Comparison of ENCODE assay signal across 30 mouse cellular contexts in the genomic region with DNA sequence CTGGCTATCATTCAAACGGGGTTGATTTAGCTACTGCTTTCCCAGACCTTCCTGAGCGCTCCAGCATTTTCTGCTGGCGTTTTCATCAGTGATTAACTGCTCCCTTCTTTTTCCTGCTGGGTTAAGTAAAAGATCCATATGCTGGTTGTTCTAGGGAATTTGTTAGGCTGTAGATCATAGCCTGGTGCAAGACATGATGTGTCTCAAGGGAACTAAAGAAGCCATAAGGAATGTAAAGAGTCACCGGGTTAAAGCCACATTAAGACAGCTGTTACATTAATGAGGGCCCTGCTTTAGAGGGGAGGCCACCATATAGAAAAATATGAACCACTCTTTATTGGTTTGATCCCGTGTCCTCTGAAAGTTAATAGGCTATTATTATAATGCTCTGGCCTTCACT.
DNase-seq lines count a peak whose midpoint lies in the region; ATAC-seq lines count a peak whose summit lies in the region.
"Had no signal": no experiment of that assay in that cellular context is flagged by ENCODE, and none has a peak within 500 bp of the region (broad histone marks: within the 10 kb centered on the region; RNA-seq: fewer than 3 reads in every experiment).

No protein-coding gene starts in this region.

- no peak overlapping the region for H3K4me3 ChIP-seq in kidney, embryonic 15.5 days (replicated peaks)
- no peak overlapping the region for H3K4me3 ChIP-seq in neural tube, embryonic 12.5 days
- no peak overlapping the region for H3K4me3 ChIP-seq in neural tube, embryonic 15.5 days (replicated peaks)
- no peak overlapping the region for H3K4me3 ChIP-seq in neural tube, embryonic 14.5 days (ENCODE audit: low read depth, low read length)
- H3K4me3 ChIP-seq: embryonic facial prominence, embryonic 15.5 days; forebrain, embryonic 13.5 days; heart, embryonic 10.5 days; heart, embryonic 15.5 days; hindbrain, embryonic 12.5 days; midbrain, embryonic 10.5 days had no signal

- no peaks in the 10 kb centered on the region for H3K4me1 ChIP-seq in kidney, embryonic 15.5 days
- no peaks in the 10 kb centered on the region for H3K4me1 ChIP-seq in neural tube, embryonic 12.5 days
- H3K4me1 ChIP-seq in neural tube, embryonic 15.5 days = no peaks in the 10 kb centered on the region
- H3K4me1 ChIP-seq in neural tube, embryonic 14.5 days (ENCODE audit: control insufficient read depth, insufficient read depth, low read length) = no peaks in the 10 kb centered on the region
- H3K4me1 ChIP-seq: forebrain, embryonic 13.5 days; heart, embryonic 10.5 days; heart, embryonic 15.5 days; hindbrain, embryonic 12.5 days had no signal

- no peaks in the 10 kb centered on the region; the same call in 1 of the 2 replicates for H3K9me3 ChIP-seq in kidney, embryonic 15.5 days (replicated peaks)
- H3K9me3 ChIP-seq in neural tube, embryonic 12.5 days = no peaks in the 10 kb centered on the region
- no peaks in the 10 kb centered on the region for H3K9me3 ChIP-seq in neural tube, embryonic 15.5 days (replicated peaks)
- no peaks in the 10 kb centered on the region for H3K9me3 ChIP-seq in neural tube, embryonic 14.5 days (ENCODE audit: control insufficient read depth, low read length)
- H3K9me3 ChIP-seq: embryonic facial prominence, embryonic 15.5 days; forebrain, embryonic 13.5 days; heart, embryonic 10.5 days; heart, embryonic 15.5 days; hindbrain, embryonic 12.5 days; midbrain, embryonic 10.5 days had no signal

- WGBS in kidney, embryonic 15.5 days = 28% methylated on average over 5 of the region's 5 CpGs
- WGBS in neural tube, embryonic 12.5 days = 28% methylated on average over 5 of the region's 5 CpGs
- WGBS in neural tube, embryonic 15.5 days = 16% methylated on average over 5 of the region's 5 CpGs
- WGBS in neural tube, embryonic 14.5 days = 13% methylated on average over 5 of the region's 5 CpGs

- H3K36me3 ChIP-seq in kidney, embryonic 15.5 days = no peaks in the 10 kb centered on the region
- peaks cover 6% of the 10 kb centered on the region for H3K36me3 ChIP-seq in neural tube, embryonic 12.5 days
- no peaks in the 10 kb centered on the region for H3K36me3 ChIP-seq in neural tube, embryonic 15.5 days
- H3K36me3 ChIP-seq in neural tube, embryonic 14.5 days (ENCODE audit: control insufficient read depth, insufficient read depth, low read length) = no peaks in the 10 kb centered on the region
- H3K36me3 ChIP-seq: embryonic facial prominence, embryonic 15.5 days; heart, embryonic 10.5 days; heart, embryonic 15.5 days had no signal

- no peak overlapping the region for H3K9ac ChIP-seq in kidney, embryonic 15.5 days
- H3K9ac ChIP-seq in neural tube, embryonic 12.5 days = no peak overlapping the region
- H3K9ac ChIP-seq in neural tube, embryonic 15.5 days (replicated peaks) = no peak overlapping the region
- H3K9ac ChIP-seq in neural tube, embryonic 14.5 days (replicated peaks; ENCODE audit: low read depth, low read length) = no peak overlapping the region
- H3K9ac ChIP-seq: embryonic facial prominence, embryonic 15.5 days; forebrain, embryonic 13.5 days; heart, embryonic 15.5 days; hindbrain, embryonic 12.5 days; liver, embryonic 14.5 days had no signal

- peaks cover 69% of the 10 kb centered on the region for H3K27me3 ChIP-seq in kidney, embryonic 15.5 days
- H3K27me3 ChIP-seq in neural tube, embryonic 12.5 days (replicated peaks) = peaks cover 15% of the 10 kb centered on the region
- peaks cover 22% of the 10 kb centered on the region; the same call in 1 of the 2 replicates for H3K27me3 ChIP-seq in neural tube, embryonic 15.5 days (replicated peaks)
- H3K27me3 ChIP-seq in neural tube, embryonic 14.5 days (ENCODE audit: control insufficient read depth, insufficient read depth, low read length) = no peaks in the 10 kb centered on the region
- H3K27me3 ChIP-seq: CH12.LX; embryonic facial prominence, embryonic 15.5 days had no signal

- peak; percentile 58; the same call in 1 of the 2 replicates for ATAC-seq in kidney, embryonic 15.5 days (replicated peaks; ENCODE audit: low FRiP score)
- ATAC-seq in neural tube, embryonic 12.5 days (ENCODE audit: low FRiP score, low read depth) = peak; percentile 61
- ATAC-seq in neural tube, embryonic 15.5 days (ENCODE audit: low FRiP score) = no peak
- ATAC-seq in neural tube, embryonic 14.5 days (ENCODE audit: low read depth) = peak; percentile 60
- ATAC-seq: activated CD4-positive, CD25-positive, alpha-beta regulatory T cell, adult 4 months; forebrain, embryonic 13.5 days; hindbrain, postnatal 0 days; intestine, embryonic 16.5 days; midbrain, embryonic 16.5 days had no signal

- DNase-seq in kidney, postnatal 10 days = no peak
- peak; percentile 77 for DNase-seq in hindlimb bud, embryonic 11.5 days (ENCODE audit: extremely low spot score, low read depth, low spot score)
- DNase-seq in lung, postnatal 25 days (ENCODE audit: low spot score) = no peak
- DNase-seq in right cerebral cortex, postnatal 14 days = no peak
- DNase-seq: adrenal gland, adult 8-10 months; B cell, adult 2 months; cerebellum, adult 2 months; cerebellum, postnatal 14 days; gastrocnemius, postnatal 14 days; heart, postnatal 36 days; kidney, postnatal 14 days; liver; lung, adult 2 months; lung, postnatal 10 days had no signal

- no peak overlapping the region for H3K4me2 ChIP-seq in kidney, embryonic 15.5 days
- H3K4me2 ChIP-seq in neural tube, embryonic 12.5 days (replicated peaks) = no peak overlapping the region
- no peak overlapping the region for H3K4me2 ChIP-seq in neural tube, embryonic 15.5 days
- H3K4me2 ChIP-seq in neural tube, embryonic 14.5 days (ENCODE audit: low read depth, low read length) = no peak overlapping the region
- H3K4me2 ChIP-seq: embryonic facial prominence, embryonic 15.5 days; forebrain, embryonic 13.5 days; heart, embryonic 15.5 days; hindbrain, embryonic 12.5 days had no signal

- H3K27ac ChIP-seq in kidney, embryonic 15.5 days = no peak overlapping the region
- no peak overlapping the region for H3K27ac ChIP-seq in neural tube, embryonic 12.5 days
- H3K27ac ChIP-seq in neural tube, embryonic 15.5 days (replicated peaks) = no peak overlapping the region
- no peak overlapping the region for H3K27ac ChIP-seq in neural tube, embryonic 14.5 days (ENCODE audit: low read depth, low read length)
- H3K27ac ChIP-seq: embryonic facial prominence, embryonic 15.5 days; forebrain, embryonic 13.5 days; heart, embryonic 10.5 days; heart, embryonic 15.5 days; hindbrain, embryonic 12.5 days; hindbrain, postnatal 0 days; liver, embryonic 14.5 days; midbrain, embryonic 10.5 days had no signal
